Mouse (Mus musculus) common myeloid progenitor, adult 5-6 weeks (primary cell): ENCODE measurements around the gene Ppm1h. TPM values are rescaled to one million over a fixed set of nuclear protein-coding genes. Genes with fewer than 3 reads are reported as not detected.
A peak's percentile ranks its signal among the peaks of the same experiment; 100 is the strongest.

ENCODE experiments used
- ATAC-seq: replicated peaks from 2 replicates; pipeline ENCODE4 v1.8.0; 2016; ENCODE audit warnings: low read depth, mild to moderate bottlenecking, moderate TSS enrichment, inconsistent platforms; ENCODE audit not compliant: poor library complexity, severe bottlenecking
- total RNA-seq: library from RNA; stranded (forward); fragments of 200-1000, 187-1606 nt; gene quantifications from 2 replicates; pipeline ENCODE4 v1.2.3, GENCODE M21; 2017

The Ppm1h gene
- total RNA-seq, 1 experiment from 2014 or later = 10.9 TPM

- no peak for ATAC-seq
Measured at GRCm38 (mm10) chr10:122800732-122801110, 122.2 kb downstream of the Ppm1h start.

DNA sequence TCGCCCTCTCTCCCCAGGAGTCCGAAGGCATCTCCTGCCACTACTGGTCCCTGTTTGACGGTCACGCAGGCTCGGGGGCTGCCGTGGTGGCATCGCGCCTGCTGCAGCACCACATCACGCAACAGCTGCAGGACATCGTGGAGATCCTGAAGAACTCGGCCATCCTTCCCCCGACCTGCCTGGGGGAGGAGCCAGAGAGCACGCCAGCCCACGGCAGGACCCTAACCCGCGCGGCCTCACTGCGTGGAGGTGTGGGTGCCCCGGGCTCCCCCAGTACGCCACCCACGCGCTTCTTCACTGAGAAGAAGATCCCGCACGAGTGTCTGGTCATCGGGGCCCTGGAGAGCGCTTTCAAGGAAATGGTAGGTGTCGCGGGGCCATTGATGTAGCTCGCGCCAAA is 123.7 kb downstream of the Ppm1h start:
- no peak for ATAC-seq

GRCm38 (mm10) chr10:122802901-122803300 is 124.3 kb downstream of the Ppm1h start:
- no peak for ATAC-seq

DNA sequence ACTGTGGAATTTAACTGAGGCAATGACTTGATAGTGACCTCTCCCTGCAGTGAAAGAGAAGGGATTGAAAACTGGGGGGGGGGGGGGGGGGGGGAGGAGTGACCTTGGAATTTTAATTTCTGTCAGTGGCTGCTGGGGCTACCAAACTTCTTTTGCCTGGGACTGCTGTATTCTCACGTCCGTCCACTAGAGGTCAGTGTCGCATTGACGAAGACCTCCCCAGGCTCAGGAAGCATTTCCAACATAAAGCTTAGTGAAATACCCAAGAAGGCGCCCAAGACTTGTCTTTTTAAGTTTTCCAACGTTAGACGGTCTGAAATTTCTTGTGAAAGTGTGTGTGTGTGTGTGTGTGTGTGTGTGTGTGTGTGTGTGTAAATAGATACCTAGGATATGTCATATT is 125.3 kb downstream of the Ppm1h start:
- peak; percentile 51 for ATAC-seq

GRCm38 (mm10) chr10:122805866-122806265 is 127.3 kb downstream of the Ppm1h start:
- ATAC-seq = no peak

DNA sequence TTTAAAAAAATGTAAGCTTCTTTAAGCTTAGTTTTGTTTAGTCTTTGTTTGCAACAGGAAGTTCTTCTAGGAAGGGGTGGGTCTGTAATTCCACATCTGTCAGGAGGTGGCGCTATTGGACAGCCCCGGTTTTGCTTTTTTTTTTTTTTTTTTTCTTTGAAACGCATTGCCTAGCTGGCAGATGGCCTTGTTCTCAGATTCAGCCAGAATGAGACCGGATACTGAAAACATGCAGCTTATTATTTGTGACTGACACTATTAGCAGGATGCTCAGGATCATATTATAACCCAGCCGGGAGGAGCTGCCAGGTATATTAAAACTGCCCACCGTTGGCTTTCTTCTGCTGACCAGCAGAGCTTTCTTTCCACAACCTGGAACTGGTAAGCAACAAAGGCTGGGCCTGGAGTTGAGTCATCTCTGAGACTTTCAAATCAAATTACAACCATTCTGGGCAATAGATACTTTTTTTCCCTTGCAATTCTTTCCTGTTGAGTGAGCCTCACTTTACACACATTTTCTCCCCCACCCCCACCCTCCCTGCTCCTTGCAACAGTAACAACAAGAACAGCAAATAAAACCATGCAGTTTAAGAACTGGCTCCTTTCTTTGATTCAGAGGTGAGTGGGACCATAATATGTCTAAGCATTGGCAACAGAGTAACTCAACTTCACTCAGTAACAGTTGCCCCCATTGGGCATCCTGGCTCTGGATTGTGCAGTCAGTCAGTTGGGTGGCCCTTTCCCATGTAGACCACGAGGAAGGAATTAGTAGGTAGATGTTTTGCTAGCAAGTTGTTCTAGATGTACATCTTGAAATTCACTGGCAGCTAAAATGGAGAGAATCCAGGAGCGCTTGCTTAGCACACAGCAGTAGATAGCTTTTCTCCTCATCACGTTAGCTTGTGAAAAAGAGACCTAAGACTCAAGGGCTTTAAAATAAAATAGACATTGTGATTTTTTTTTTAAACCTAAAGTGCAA is 128.9 kb downstream of the Ppm1h start:
- ATAC-seq = peak; percentile 76

DNA sequence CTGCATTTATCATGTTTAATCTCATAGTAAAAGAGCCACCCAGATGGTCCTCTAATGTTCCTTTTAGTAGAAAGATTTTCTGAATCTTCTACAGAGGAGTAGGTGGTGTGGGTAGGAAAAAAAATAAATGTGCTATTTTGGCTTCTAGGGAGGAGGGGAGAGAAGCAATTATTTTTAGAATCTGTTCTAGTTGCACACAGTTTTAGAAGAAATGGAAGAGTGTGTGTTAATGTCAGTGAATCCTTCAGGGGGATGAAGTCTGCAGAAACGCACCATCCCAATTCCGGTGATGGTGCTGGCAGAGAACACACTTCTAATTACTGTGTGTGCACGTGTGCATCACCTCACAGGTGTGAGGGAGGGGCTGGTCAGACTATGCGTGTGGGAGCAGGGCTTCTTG is 129.6 kb downstream of the Ppm1h start:
- ATAC-seq = no peak

DNA sequence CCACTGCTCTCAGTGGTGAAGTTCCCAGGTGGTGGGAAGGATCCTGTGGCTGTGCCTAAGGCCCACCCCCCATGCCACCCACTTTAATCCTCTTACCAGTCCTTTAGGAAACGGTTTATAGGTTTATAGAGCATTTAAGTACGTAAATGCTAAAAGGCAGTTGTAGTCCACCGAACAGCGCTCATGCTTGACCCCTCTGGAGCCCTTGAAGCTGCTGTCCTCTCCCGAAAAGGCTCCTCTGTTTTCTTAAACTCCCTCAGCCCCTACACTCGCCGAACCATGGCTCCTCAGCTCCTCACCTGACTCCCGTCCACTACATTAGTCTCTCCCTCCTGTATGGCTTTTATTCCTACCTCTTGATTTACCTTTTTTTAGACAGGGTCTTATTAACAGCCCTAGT is 131.3 kb downstream of the Ppm1h start:
- no peak for ATAC-seq

GRCm38 (mm10) chr10:122815094-122815493 is 136.5 kb downstream of the Ppm1h start:
- ATAC-seq = peak; percentile 98

GRCm38 (mm10) chr10:122817741-122818140 is 139.2 kb downstream of the Ppm1h start:
- ATAC-seq = no peak

GRCm38 (mm10) chr10:122819808-122820207 is 141.2 kb downstream of the Ppm1h start:
- ATAC-seq = no peak

DNA sequence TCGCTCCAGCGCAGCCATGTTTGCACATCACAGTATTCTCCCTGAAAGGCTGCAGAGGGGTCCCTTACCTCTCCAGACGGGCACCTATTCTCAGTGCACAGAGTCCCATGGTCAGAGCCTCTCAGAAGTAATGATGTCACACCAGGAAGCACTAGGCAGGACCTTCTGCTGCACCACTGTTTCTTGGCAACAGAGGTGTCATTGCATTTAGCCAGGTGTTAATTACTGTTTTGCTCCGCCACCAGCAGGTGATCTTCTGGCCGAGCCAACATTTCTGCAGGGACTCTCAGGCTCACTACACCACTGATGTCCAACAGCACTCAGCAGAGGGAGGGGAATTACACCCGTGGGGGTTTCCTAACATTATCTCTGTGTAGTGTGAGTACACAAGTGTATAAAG is 143.0 kb downstream of the Ppm1h start:
- ATAC-seq = no peak

- no peak for ATAC-seq
Measured at GRCm38 (mm10) chr10:122823642-122824041, 145.1 kb downstream of the Ppm1h start.

- ATAC-seq = no peak
Measured at GRCm38 (mm10) chr10:122826696-122827331, 148.3 kb downstream of the Ppm1h start.

GRCm38 (mm10) chr10:122827719-122828414 is 149.3 kb downstream of the Ppm1h start:
- ATAC-seq = no peak

- no peak for ATAC-seq
Measured at GRCm38 (mm10) chr10:122829801-122830217, 151.2 kb downstream of the Ppm1h start.

DNA sequence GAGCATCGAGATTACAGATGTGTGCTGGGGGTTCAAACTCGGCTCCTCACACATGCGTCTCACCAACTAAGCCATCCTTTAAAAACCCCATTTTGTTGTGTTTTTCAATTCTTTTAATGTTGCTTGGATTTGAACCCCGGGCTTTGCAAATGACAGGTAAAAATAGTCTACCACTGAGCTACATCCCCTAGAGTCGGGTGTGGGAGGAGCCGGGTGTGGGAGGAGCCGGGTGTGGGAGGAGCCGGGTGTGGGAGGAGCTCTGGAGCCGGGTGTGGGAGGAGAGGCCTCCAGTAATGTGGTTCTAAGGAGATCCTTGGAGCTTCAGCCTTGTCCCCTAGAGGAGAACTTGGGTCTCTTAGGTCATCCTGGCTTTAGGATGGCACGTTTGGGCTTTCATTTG is 152.1 kb downstream of the Ppm1h start:
- ATAC-seq = no peak

- no peak for ATAC-seq
Measured at GRCm38 (mm10) chr10:122842014-122842413, 163.5 kb downstream of the Ppm1h start.

DNA sequence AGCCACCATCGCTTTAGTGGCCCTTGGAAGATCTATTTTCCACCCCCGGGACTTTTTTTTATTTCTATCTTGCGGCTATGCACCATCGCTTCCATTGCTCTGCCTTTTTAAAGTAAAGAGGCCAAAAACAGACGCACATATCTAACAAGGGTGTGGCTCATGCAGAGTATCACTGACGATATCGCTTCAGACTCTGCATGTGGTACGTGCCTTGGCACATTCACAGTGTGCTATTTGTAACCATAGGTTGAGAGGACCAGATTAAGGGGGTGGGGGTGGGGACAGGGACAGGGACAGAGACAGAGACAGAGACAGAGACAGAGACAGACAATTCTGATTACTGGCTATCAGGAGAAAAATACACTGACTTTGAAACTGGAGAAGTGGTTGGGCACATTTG is 164.4 kb downstream of the Ppm1h start:
- ATAC-seq = no peak

GRCm38 (mm10) chr10:122845471-122845870 is 166.9 kb downstream of the Ppm1h start:
- no peak for ATAC-seq

GRCm38 (mm10) chr10:122846476-122846875 is 167.9 kb downstream of the Ppm1h start:
- no peak for ATAC-seq
